Mouse (Mus musculus) spleen, adult 2 months (tissue): ENCODE measurements at regions not wholly inside any gene's neighbourhood (a gene's known extent, or its start where the extent isn't known, plus 50 kb on each side); places are given as distances from the start of the nearest gene placed in this dataset.

Experiments used
- CTCF ChIP-seq: fragments of 200-500 bp; IDR thresholded peaks from 2 replicates; pipeline ENCODE4 v1.5.1; 2011; ENCODE audit warnings: mild to moderate bottlenecking, inconsistent platforms; ENCODE audit not compliant: insufficient read depth, insufficient read length, insufficient replicate concordance; ENCODE audit errors: extremely low read depth
- POLR2A ChIP-seq: fragments of 200-500 bp; IDR thresholded peaks from 2 replicates; pipeline ENCODE4 v1.6.1; 2011; ENCODE audit warnings: low read depth, low read length, inconsistent platforms

GRCm38 (mm10) chr9:113419801-113420200, 288.3 kb downstream of the Pdcd6ip start:
- TF ChIP-seq CTCF: no peak
- TF ChIP-seq POLR2A: no peak
